Mouse (Mus musculus) cerebellum, adult 18-20 months (tissue): Measurements from ENCODE around the gene Ube4b.

Experiments used
- DNase-seq, 2 experiments: peaks; one replicate each; pipeline ENCODE4 v3.0.0; 2021

The Ube4b gene

DNA sequence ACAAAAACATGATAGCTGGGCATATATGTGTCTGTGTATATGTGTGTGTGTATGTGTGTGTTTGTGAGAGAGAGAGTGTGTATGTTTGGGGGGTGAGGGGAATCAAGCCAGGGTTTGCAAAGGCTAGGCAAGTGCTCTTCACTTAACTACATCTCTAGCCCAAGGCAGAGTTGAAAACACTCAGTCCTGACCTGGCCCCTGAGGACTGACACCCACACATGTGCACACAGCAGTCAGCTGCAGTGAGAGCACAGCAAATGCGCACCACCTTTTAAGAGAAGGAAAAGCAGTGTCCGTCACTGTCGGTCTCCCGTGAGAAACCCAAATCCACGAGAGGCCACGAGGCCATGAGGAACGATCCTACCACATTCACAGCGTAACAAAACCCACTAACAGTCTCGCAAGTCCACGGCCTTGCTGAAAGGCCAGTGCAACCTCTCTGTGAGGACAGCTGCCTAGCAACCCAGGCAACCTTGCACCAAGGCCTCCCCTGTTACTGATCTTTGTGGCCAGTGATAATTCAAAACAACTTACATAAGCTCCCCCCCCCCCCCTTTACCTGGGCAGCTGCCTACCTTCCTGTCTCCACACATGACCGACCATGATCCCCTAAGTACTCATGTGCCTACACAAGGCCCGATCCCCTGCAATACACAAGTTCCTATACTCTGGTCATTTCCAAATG lies 33.1 kb downstream of the Ube4b start:
- no peak for DNase-seq

DNA sequence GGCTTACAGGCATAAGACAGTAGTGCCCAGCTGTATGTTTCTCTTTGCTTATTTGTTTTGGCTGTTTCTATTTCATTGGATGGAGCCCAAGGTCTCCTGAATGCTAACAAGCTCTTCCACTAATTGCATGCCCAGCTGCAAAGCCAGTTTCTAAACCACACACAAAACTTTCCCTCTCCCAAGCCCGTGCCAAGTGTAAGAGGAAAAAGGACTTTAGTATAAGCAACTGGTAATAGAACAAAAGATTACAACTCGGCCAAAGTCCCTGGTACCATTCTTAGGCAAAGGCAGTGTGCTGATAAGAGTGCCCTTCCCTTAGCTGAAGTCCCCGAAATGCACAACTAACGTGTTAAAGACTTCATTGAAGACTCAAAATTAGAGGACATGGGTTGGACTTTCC lies 34.2 kb downstream of the Ube4b start:
- no peak for DNase-seq

GRCm38 (mm10) chr4:149381001-149381400 lies 45.5 kb downstream of the Ube4b start:
- DNase-seq = peak in 1 of 2 experiments; percentile 42

GRCm38 (mm10) chr4:149379881-149380280 lies 46.7 kb downstream of the Ube4b start:
- DNase-seq = peak in 1 of 2 experiments; percentile 20

- no peak for DNase-seq
Observed at GRCm38 (mm10) chr4:149378819-149379218, 47.7 kb downstream of the Ube4b start.

GRCm38 (mm10) chr4:149376034-149376433 lies 50.5 kb downstream of the Ube4b start:
- DNase-seq = no peak

GRCm38 (mm10) chr4:149374662-149375061 lies 51.9 kb downstream of the Ube4b start:
- no peak for DNase-seq

DNA sequence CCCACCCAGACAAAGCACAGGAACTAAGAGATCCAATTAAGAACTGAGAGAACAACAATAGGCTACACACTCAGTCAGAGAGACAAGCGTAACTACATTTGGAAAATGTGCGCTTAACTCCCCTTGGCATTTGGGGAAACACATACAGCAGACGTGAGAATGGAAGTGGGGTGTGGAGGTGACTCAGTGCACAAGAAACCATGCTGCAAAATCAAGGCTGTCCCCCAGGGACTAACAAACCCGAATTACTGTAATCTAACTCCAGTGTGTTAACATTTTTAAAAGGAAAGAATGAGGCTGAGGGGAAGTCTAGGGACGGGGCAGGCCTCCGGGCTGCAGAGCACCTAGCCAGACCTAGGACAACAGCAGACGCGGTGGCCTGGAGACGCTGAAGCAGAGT lies 52.6 kb downstream of the Ube4b start:
- no peak for DNase-seq

DNA sequence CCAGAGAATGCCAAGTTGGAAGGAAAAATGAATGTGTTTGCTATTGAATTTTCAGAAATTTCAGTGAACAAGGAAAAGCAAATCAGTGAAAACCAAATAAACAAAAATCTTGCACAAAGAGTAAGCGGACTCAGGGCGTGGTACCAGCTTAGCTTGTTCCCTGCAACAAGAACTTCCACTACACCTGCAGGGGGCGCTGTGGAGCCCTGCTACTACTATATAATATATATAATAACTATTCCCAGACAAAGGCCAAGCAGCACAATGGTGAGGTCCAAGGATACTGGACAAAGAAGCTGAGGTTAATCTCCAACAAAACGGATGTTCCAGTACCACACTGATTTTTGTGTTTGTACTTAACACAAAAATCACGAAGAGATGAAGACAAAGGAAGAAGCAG lies 53.1 kb downstream of the Ube4b start:
- DNase-seq = peak; percentile 60 to 73

GRCm38 (mm10) chr4:149365702-149366370 lies 60.7 kb downstream of the Ube4b start:
- peak in 1 of 2 experiments; percentile 17 for DNase-seq

- peak; percentile 62 to 66 for DNase-seq
Observed at GRCm38 (mm10) chr4:149364896-149365295, 61.7 kb downstream of the Ube4b start.

- no peak for DNase-seq
Observed at GRCm38 (mm10) chr4:149361051-149361450, 65.5 kb downstream of the Ube4b start.

DNA sequence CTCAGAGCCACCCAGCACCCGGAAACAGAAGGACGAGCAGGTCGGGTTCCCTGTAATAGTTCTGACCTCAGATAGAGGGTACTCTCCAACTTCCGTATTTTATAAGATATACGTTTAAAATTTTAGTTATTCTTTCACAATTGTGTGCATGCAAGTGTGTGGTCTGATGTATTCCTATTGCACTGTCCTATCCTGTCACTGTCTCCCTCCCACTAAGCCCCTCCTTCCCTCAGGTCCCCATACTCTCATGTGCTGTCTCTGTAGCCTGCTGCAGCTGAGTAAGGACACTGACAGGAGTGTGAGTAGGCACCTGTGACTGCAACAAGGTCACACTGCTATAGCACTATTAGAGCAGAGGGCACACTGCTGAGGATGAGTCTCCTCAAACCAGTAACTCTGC lies 65.9 kb downstream of the Ube4b start:
- DNase-seq = no peak

- no peak for DNase-seq
Observed at GRCm38 (mm10) chr4:149357982-149358381, 68.6 kb downstream of the Ube4b start.

DNA sequence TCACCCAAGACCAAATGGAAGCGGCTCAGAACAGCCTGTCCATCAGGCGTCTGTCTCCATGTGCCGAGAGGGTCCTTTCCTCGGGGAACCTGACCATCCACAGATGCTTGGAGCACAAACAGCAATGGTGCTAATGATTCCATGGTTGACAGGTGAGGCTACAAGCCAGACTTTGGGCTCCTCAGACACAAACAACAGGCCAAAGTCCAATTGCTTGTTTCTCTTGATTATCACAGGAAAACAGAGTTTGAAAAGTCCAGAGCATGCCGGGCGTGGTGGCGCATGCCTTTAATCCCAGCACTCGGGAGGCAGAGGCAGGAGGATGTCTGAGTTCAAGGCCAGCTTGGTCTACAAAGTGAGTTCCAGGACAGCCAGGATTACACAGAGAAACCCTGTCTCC lies 71.9 kb downstream of the Ube4b start:
- DNase-seq = no peak

- no peak for DNase-seq
Observed at GRCm38 (mm10) chr4:149351596-149352150, 74.9 kb downstream of the Ube4b start.

GRCm38 (mm10) chr4:149348963-149349362 lies 77.6 kb downstream of the Ube4b start:
- DNase-seq = no peak

DNA sequence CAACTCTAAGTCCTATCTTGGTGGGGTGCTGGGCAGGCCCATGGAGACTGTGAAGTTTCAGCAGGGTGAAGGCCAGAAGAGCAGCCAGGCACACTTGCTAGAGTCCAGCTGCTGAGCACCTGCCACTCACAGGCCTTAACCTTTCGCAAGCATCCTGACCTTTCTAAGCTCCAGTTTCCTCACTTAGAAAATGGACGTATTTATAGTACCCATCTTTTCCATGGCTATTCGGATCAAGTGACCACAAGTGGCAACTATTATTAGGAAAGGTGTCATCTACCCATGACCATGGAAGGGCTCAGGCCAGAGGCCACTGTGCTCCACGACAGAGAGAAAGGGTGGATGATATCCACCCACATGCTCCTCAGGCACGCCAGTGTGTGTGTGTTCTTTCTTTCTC lies 80.7 kb downstream of the Ube4b start:
- no peak for DNase-seq

GRCm38 (mm10) chr4:149344311-149344710 lies 82.2 kb downstream of the Ube4b start:
- peak in 1 of 2 experiments; percentile 21 for DNase-seq

DNA sequence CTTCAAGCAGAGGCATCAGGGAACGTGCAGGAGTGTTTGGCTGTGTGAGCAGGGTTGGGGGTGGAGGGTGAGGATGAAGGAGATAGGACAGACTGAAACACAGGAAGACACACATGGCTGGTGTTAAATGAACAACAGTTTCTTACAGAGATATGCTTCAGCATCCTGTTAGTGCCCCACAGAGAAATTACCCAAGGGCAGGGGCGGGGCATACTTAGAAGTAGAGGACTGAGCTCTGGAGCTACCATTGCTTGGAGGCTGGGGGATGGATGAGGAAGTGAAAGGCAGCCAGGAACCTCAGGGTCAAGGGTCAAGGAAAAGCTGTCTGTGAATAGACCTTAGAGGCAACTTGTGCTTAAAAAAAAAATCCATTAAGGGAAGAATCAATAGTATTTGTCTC lies 85.9 kb downstream of the Ube4b start:
- DNase-seq = no peak

GRCm38 (mm10) chr4:149339426-149340214 lies 86.9 kb downstream of the Ube4b start:
- DNase-seq = no peak

- DNase-seq = peak in 1 of 2 experiments; percentile 21
Observed at GRCm38 (mm10) chr4:149338137-149338536, 88.4 kb downstream of the Ube4b start.

DNA sequence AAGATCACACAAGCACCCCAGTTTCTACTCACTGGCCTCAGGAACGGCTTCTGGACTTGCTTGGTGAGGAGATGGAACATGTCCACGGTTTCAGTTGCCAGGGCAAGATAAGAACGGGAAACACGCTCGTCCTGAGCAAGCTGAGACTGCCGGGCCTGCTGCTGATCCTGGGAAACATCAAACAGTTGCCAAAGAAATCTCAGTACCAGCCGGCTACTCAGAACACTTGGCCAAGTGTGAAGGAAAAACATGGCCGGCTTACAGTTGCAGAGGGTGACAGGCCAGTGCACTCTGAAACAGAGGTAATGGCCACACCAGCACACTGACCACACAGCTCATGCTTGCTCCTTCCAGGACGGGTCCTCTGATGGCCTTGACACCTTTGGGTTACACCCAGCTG lies 89.2 kb downstream of the Ube4b start:
- DNase-seq = peak; percentile 50 to 52
